Mouse (Mus musculus): ENCODE measurements at regions not wholly inside any gene's neighbourhood (a gene's known extent, or its start where the extent isn't known, plus 50 kb on each side); places are given as distances from the start of the nearest gene placed in this dataset.

GRCm38 (mm10) chr16:77469903-77470302 is 132.0 kb downstream of the Gm11146 start:
- Histone ChIP-seq H3K4me3 (replicated peaks; ENCODE audit: low read length) (no peak overlapping the region), H3K9me3 (ENCODE audit: control insufficient read depth, low read length) (no peaks in the 10 kb centered on the region), H3K9ac (no peak overlapping the region), H3K36me3 (replicated peaks; ENCODE audit: control insufficient read depth, insufficient read depth) (no peaks in the 10 kb centered on the region), H3K27ac (no peak overlapping the region), H3K4me2 (replicated peaks) (no peak overlapping the region), H3K4me1 (replicated peaks; ENCODE audit: control insufficient read depth, insufficient read depth, low read length) (peaks cover 1% of the 10 kb centered on the region; the same call in 1 of the 2 replicates), H3K27me3 (ENCODE audit: control insufficient read depth, insufficient read depth, low read length) (no peaks in the 10 kb centered on the region)
- DNase-seq (ENCODE audit: low spot score) (no peak), ATAC-seq (ENCODE audit: low FRiP score) (no peak)
- WGBS: 94% methylated on average over 4 of the region's 4 CpGs

GRCm38 (mm10) chr16:77469328-77469875 is 132.5 kb downstream of the Gm11146 start:
- no peak overlapping the region for H3K4me2 ChIP-seq (replicated peaks)
- H3K4me3 ChIP-seq (replicated peaks; ENCODE audit: low read length): no peak overlapping the region
- no peak overlapping the region for H3K27ac ChIP-seq
- H3K4me1 ChIP-seq (replicated peaks; ENCODE audit: control insufficient read depth, insufficient read depth, low read length): peaks cover 6% of the 10 kb centered on the region; the same call in 1 of the 2 replicates
- 84% methylated on average over 6 of the region's 6 CpGs for WGBS
- ATAC-seq (ENCODE audit: low FRiP score) (no peak), DNase-seq (ENCODE audit: low spot score) (no peak)
- no peaks in the 10 kb centered on the region for H3K9me3 ChIP-seq (ENCODE audit: control insufficient read depth, low read length)
- H3K9ac ChIP-seq: no peak overlapping the region
- no peaks in the 10 kb centered on the region for H3K36me3 ChIP-seq (replicated peaks; ENCODE audit: control insufficient read depth, insufficient read depth)
- no peaks in the 10 kb centered on the region for H3K27me3 ChIP-seq (ENCODE audit: control insufficient read depth, insufficient read depth, low read length)

- no peak overlapping the region for H3K4me2 ChIP-seq (replicated peaks)
- no peaks in the 10 kb centered on the region for H3K9me3 ChIP-seq (ENCODE audit: control insufficient read depth, low read length)
- H3K36me3 ChIP-seq (replicated peaks; ENCODE audit: control insufficient read depth, insufficient read depth): no peaks in the 10 kb centered on the region
- no peak overlapping the region for H3K27ac ChIP-seq
- DNase-seq (ENCODE audit: low spot score): no peak
- no peak overlapping the region for H3K4me3 ChIP-seq (replicated peaks; ENCODE audit: low read length)
- ATAC-seq (ENCODE audit: low FRiP score): no peak
- H3K4me1 ChIP-seq (replicated peaks; ENCODE audit: control insufficient read depth, insufficient read depth, low read length): peaks cover 7% of the 10 kb centered on the region; the same call in 1 of the 2 replicates
- H3K27me3 ChIP-seq (ENCODE audit: control insufficient read depth, insufficient read depth, low read length): no peaks in the 10 kb centered on the region
- H3K9ac ChIP-seq: no peak overlapping the region
- 76% methylated on average over 12 of the region's 12 CpGs for WGBS
These were observed 134.7 kb downstream of the Gm11146 start for GRCm38 (mm10) chr16:77467216-77467615.

- H3K9me3 ChIP-seq (ENCODE audit: control insufficient read depth, low read length): no peaks in the 10 kb centered on the region
- H3K4me3 ChIP-seq (replicated peaks; ENCODE audit: low read length): no peak overlapping the region
- H3K9ac ChIP-seq: 0 out of 2 replicates have a peak overlapping the region, but pooled peaks have one; percentile 7
- no peaks in the 10 kb centered on the region for H3K27me3 ChIP-seq (ENCODE audit: control insufficient read depth, insufficient read depth, low read length)
- no peak for DNase-seq (ENCODE audit: low spot score)
- no peaks in the 10 kb centered on the region for H3K36me3 ChIP-seq (replicated peaks; ENCODE audit: control insufficient read depth, insufficient read depth)
- peaks cover 12% of the 10 kb centered on the region; the same call in 1 of the 2 replicates for H3K4me1 ChIP-seq (replicated peaks; ENCODE audit: control insufficient read depth, insufficient read depth, low read length)
- 23% methylated on average over 6 of the region's 6 CpGs for WGBS
- ATAC-seq (ENCODE audit: low FRiP score): no peak
- H3K4me2 ChIP-seq (replicated peaks): no peak overlapping the region
- peak overlapping the region; percentile 56; the same call in 1 of the 2 replicates for H3K27ac ChIP-seq
These were observed 137.3 kb downstream of the Gm11146 start for GRCm38 (mm10) chr16:77464623-77465022.

GRCm38 (mm10) chr16:77461922-77462321 is 140.0 kb downstream of the Gm11146 start:
- H3K27me3 ChIP-seq (ENCODE audit: control insufficient read depth, insufficient read depth, low read length): no peaks in the 10 kb centered on the region
- H3K4me1 ChIP-seq (replicated peaks; ENCODE audit: control insufficient read depth, insufficient read depth, low read length): peaks cover 12% of the 10 kb centered on the region; the same call in 1 of the 2 replicates
- H3K36me3 ChIP-seq (replicated peaks; ENCODE audit: control insufficient read depth, insufficient read depth): no peaks in the 10 kb centered on the region
- H3K9me3 ChIP-seq (ENCODE audit: control insufficient read depth, low read length): no peaks in the 10 kb centered on the region
- no peak overlapping the region for H3K9ac ChIP-seq
- H3K27ac ChIP-seq: no peak overlapping the region
- WGBS: 40% methylated on average over 3 of the region's 3 CpGs
- ATAC-seq (ENCODE audit: low FRiP score) (no peak), DNase-seq (ENCODE audit: low spot score) (no peak)
- H3K4me2 ChIP-seq (replicated peaks): no peak overlapping the region
- H3K4me3 ChIP-seq (replicated peaks; ENCODE audit: low read length): no peak overlapping the region

- Histone ChIP-seq H3K36me3 (replicated peaks; ENCODE audit: control insufficient read depth, insufficient read depth) (no peaks in the 10 kb centered on the region), H3K27ac (0 out of 2 replicates have a peak overlapping the region, but pooled peaks have one; percentile 1), H3K4me3 (replicated peaks; ENCODE audit: low read length) (no peak overlapping the region), H3K4me2 (replicated peaks) (no peak overlapping the region), H3K27me3 (ENCODE audit: control insufficient read depth, insufficient read depth, low read length) (no peaks in the 10 kb centered on the region), H3K9me3 (ENCODE audit: control insufficient read depth, low read length) (no peaks in the 10 kb centered on the region), H3K4me1 (replicated peaks; ENCODE audit: control insufficient read depth, insufficient read depth, low read length) (peaks cover 12% of the 10 kb centered on the region; the same call in 1 of the 2 replicates), H3K9ac (no peak overlapping the region)
- DNase-seq (ENCODE audit: low spot score) (peak; percentile 48), ATAC-seq (ENCODE audit: low FRiP score) (peak; percentile 59; the same call in 1 of the 2 replicates)
- WGBS: 24% methylated on average over 1 of the region's 1 CpGs
These were observed 140.4 kb downstream of the Gm11146 start for GRCm38 (mm10) chr16:77461459-77461858.

GRCm38 (mm10) chr16:77459651-77460050 is 142.2 kb downstream of the Gm11146 start:
- H3K27ac ChIP-seq: no peak overlapping the region
- no peak overlapping the region for H3K4me2 ChIP-seq (replicated peaks)
- DNase-seq (ENCODE audit: low spot score) (no peak), ATAC-seq (ENCODE audit: low FRiP score) (no peak)
- H3K4me3 ChIP-seq (replicated peaks; ENCODE audit: low read length): no peak overlapping the region
- H3K9me3 ChIP-seq (ENCODE audit: control insufficient read depth, low read length): no peaks in the 10 kb centered on the region
- 61% methylated on average over 2 of the region's 2 CpGs for WGBS
- H3K9ac ChIP-seq: no peak overlapping the region
- peaks cover 8% of the 10 kb centered on the region; the same call in 1 of the 2 replicates for H3K4me1 ChIP-seq (replicated peaks; ENCODE audit: control insufficient read depth, insufficient read depth, low read length)
- no peaks in the 10 kb centered on the region for H3K27me3 ChIP-seq (ENCODE audit: control insufficient read depth, insufficient read depth, low read length)
- no peaks in the 10 kb centered on the region for H3K36me3 ChIP-seq (replicated peaks; ENCODE audit: control insufficient read depth, insufficient read depth)

- Histone ChIP-seq H3K27ac (no peak overlapping the region), H3K4me2 (replicated peaks) (no peak overlapping the region), H3K4me3 (replicated peaks; ENCODE audit: low read length) (no peak overlapping the region), H3K36me3 (replicated peaks; ENCODE audit: control insufficient read depth, insufficient read depth) (no peaks in the 10 kb centered on the region), H3K4me1 (replicated peaks; ENCODE audit: control insufficient read depth, insufficient read depth, low read length) (peaks cover 24% of the 10 kb centered on the region), H3K9me3 (ENCODE audit: control insufficient read depth, low read length) (no peaks in the 10 kb centered on the region), H3K27me3 (ENCODE audit: control insufficient read depth, insufficient read depth, low read length) (no peaks in the 10 kb centered on the region), H3K9ac (no peak overlapping the region)
- DNase-seq (ENCODE audit: low spot score): no peak
- no peak for ATAC-seq (ENCODE audit: low FRiP score)
- 89% methylated on average over 6 of the region's 6 CpGs for WGBS
These were observed 157.2 kb downstream of the Gm11146 start for GRCm38 (mm10) chr16:77444647-77445046.

- no peak overlapping the region for H3K9ac ChIP-seq
- H3K4me1 ChIP-seq (replicated peaks; ENCODE audit: control insufficient read depth, insufficient read depth, low read length): peaks cover 24% of the 10 kb centered on the region
- whole genome bisulfite sequencing: 21% methylated on average over 4 of the region's 4 CpGs
- no peak overlapping the region for H3K4me3 ChIP-seq (replicated peaks; ENCODE audit: low read length)
- H3K4me2 ChIP-seq (replicated peaks): no peak overlapping the region
- no peaks in the 10 kb centered on the region for H3K36me3 ChIP-seq (replicated peaks; ENCODE audit: control insufficient read depth, insufficient read depth)
- DNase-seq (ENCODE audit: low spot score): peak; percentile 86
- H3K27ac ChIP-seq: 0 out of 2 replicates have a peak overlapping the region, but pooled peaks have one; percentile 10
- H3K27me3 ChIP-seq (ENCODE audit: control insufficient read depth, insufficient read depth, low read length): no peaks in the 10 kb centered on the region
- no peaks in the 10 kb centered on the region for H3K9me3 ChIP-seq (ENCODE audit: control insufficient read depth, low read length)
- ATAC-seq (ENCODE audit: low FRiP score): peak; percentile 62; the same call in 1 of the 2 replicates
These were observed 157.9 kb downstream of the Gm11146 start for GRCm38 (mm10) chr16:77444006-77444405.
